In genomic region chr11:100626701-100627195, GRCm38 (mm10) we compare ENCODE assay signal across 9 mouse cellular contexts. TPM values are rescaled to one million over a fixed set of nuclear protein-coding genes. Genes with fewer than 3 reads are reported as not detected.
DNase-seq lines count a peak whose midpoint lies in the region; ATAC-seq and TF ChIP-seq lines count a peak whose summit lies in the region.
"Had no signal": no experiment of that assay in that cellular context is flagged by ENCODE, and none has a peak within 500 bp of the region (broad histone marks: within the 10 kb centered on the region; RNA-seq: fewer than 3 reads in every experiment).

No protein-coding gene starts in this region.

- TF ChIP-seq POLR2A in embryonic fibroblast, embryonic 13.5 days (IDR thresholded peaks at IDR 0.05; ENCODE audit: low read depth, low read length) = no peak

- WGBS in hindbrain, embryonic 11.5 days = 30% methylated on average over 9 of the region's 9 CpGs

- no peak overlapping the region for H3K27ac ChIP-seq in embryonic fibroblast, embryonic 13.5 days (ENCODE audit: insufficient read depth, low read length)
- H3K27ac ChIP-seq in hindbrain, embryonic 11.5 days (ENCODE audit: low read depth, low read length) = no peak overlapping the region
- H3K27ac ChIP-seq: neural tube, embryonic 12.5 days had no signal

- H3K36me3 ChIP-seq in hindbrain, embryonic 11.5 days (ENCODE audit: control insufficient read depth, insufficient read depth, low read length) = 0 out of 2 replicates have a peak, but pooled peaks cover 3% of the 10 kb centered on the region

- H3K9ac ChIP-seq in hindbrain, embryonic 11.5 days (ENCODE audit: low read depth, low read length) = no peak overlapping the region
- H3K9ac ChIP-seq: neural tube, embryonic 12.5 days had no signal

- H3K4me2 ChIP-seq in hindbrain, embryonic 11.5 days (replicated peaks; ENCODE audit: low read depth, low read length) = no peak overlapping the region
- H3K4me2 ChIP-seq: neural tube, embryonic 12.5 days had no signal

- no peak overlapping the region for H3K4me3 ChIP-seq in embryonic fibroblast, embryonic 13.5 days (ENCODE audit: insufficient read depth, low read length)
- no peak overlapping the region for H3K4me3 ChIP-seq in hindbrain, embryonic 11.5 days (ENCODE audit: low read depth, low read length)
- H3K4me3 ChIP-seq: neural tube, embryonic 12.5 days had no signal

- ATAC-seq in hindbrain, embryonic 11.5 days (ENCODE audit: low FRiP score) = no peak
- ATAC-seq in megakaryocyte, adult 5-6 weeks (ENCODE audit: poor library complexity, severe bottlenecking) = peak; percentile 77

- peak; percentile 67 to 69 for DNase-seq in cerebellum, adult 18-20 months
- no peak for DNase-seq in cerebellum, adult 11-12 months
- peak; percentile 91 for DNase-seq in adrenal gland, postnatal 14 days
- DNase-seq in hindbrain, embryonic 11.5 days (ENCODE audit: low spot score) = peak; percentile 78
- peak; percentile 49 to 60 for DNase-seq in layer of hippocampus, postnatal 36 days
- DNase-seq in spleen, adult 12 weeks (ENCODE audit: low spot score) = peak; percentile 61

- no peaks in the 10 kb centered on the region for H3K9me3 ChIP-seq in hindbrain, embryonic 11.5 days (ENCODE audit: control insufficient read depth, low read length)
- H3K9me3 ChIP-seq: neural tube, embryonic 12.5 days had no signal

- TF ChIP-seq CTCF in embryonic fibroblast, embryonic 13.5 days (IDR thresholded peaks at IDR 0.05; ENCODE audit: borderline replicate concordance, insufficient read depth, low read length) = peak; percentile 74

- no peaks in the 10 kb centered on the region for H3K27me3 ChIP-seq in hindbrain, embryonic 11.5 days (ENCODE audit: control insufficient read depth, insufficient read depth, low read length)
- H3K27me3 ChIP-seq: neural tube, embryonic 12.5 days had no signal

- no peaks in the 10 kb centered on the region for H3K4me1 ChIP-seq in embryonic fibroblast, embryonic 13.5 days (ENCODE audit: control insufficient read depth, insufficient read depth, low read length)
- H3K4me1 ChIP-seq in hindbrain, embryonic 11.5 days (replicated peaks; ENCODE audit: control insufficient read depth, insufficient read depth, low read length) = 0 out of 2 replicates have a peak, but pooled peaks cover 2% of the 10 kb centered on the region

RNA-seq across cellular contexts. Expression of gene Dnajc7, which starts 6.8 kb away (rescaled TPM):
- 217 and 264 TPM in 2 replicates for total RNA-seq in adrenal gland, postnatal 14 days (2021)
- 214 and 225 TPM in 2 replicates for polyA plus RNA-seq in embryonic fibroblast, embryonic 13.5 days (2011; ENCODE audit: insufficient read length, low read depth, missing spikeins)
- polyA plus RNA-seq in hindbrain, embryonic 11.5 days (2014; fragmentation: Nextera tagmentation; extraction: Ambion mirVana) = 95.3 and 105 TPM in 2 replicates
- 100 to 1,000 TPM; 249 to 265 TPM for total RNA-seq in layer of hippocampus, postnatal 36 days (2021)
- total RNA-seq in megakaryocyte, adult 5-6 weeks (2015) = 98.1 and 124 TPM in 2 replicates
- total RNA-seq in megakaryocyte, adult 5-6 weeks (2017) = 145 and 172 TPM in 2 replicates

RNA-seq across cellular contexts. Expression of gene Nkiras2, which starts 7.7 kb away (rescaled TPM):
- total RNA-seq in adrenal gland, postnatal 14 days (2021) = 41.1 and 44.4 TPM in 2 replicates
- polyA plus RNA-seq in embryonic fibroblast, embryonic 13.5 days (2011; ENCODE audit: insufficient read length, low read depth, missing spikeins) = 29.2 and 29.9 TPM in 2 replicates
- 108 and 109 TPM in 2 replicates for polyA plus RNA-seq in hindbrain, embryonic 11.5 days (2014; fragmentation: Nextera tagmentation; extraction: Ambion mirVana)
- 10 to 100 TPM; 12.5 to 15.1 TPM for total RNA-seq in layer of hippocampus, postnatal 36 days (2021)
- 47.7 and 52.7 TPM in 2 replicates for total RNA-seq in megakaryocyte, adult 5-6 weeks (2015)
- total RNA-seq in megakaryocyte, adult 5-6 weeks (2017) = 36.0 and 45.5 TPM in 2 replicates

RNA-seq across cellular contexts. Expression of gene Cnp, which starts 52.0 kb away (rescaled TPM):
- 35.5 and 38.4 TPM in 2 replicates for total RNA-seq in adrenal gland, postnatal 14 days (2021)
- polyA plus RNA-seq in embryonic fibroblast, embryonic 13.5 days (2011; ENCODE audit: insufficient read length, low read depth, missing spikeins) = 10.1 and 10.6 TPM in 2 replicates
- 17.4 and 17.8 TPM in 2 replicates for polyA plus RNA-seq in hindbrain, embryonic 11.5 days (2014; fragmentation: Nextera tagmentation; extraction: Ambion mirVana)
- total RNA-seq in layer of hippocampus, postnatal 36 days (2021) = 100 to 1,000 TPM; 246 to 256 TPM
- 9.5 and 11.3 TPM in 2 replicates for total RNA-seq in megakaryocyte, adult 5-6 weeks (2015)
- total RNA-seq in megakaryocyte, adult 5-6 weeks (2017) = 22.2 and 23.9 TPM in 2 replicates
